Mouse (Mus musculus) liver, postnatal 0 days (tissue): ENCODE data around the gene Map3k21. TPM values are rescaled to one million over a fixed set of nuclear protein-coding genes. Genes with fewer than 3 reads are reported as not detected.

Experiments
- ATAC-seq: fragments of 200-750 bp; cut with Nextera tagmentation; 2 replicates; pipeline ENCODE4 v1.8.0; 2017; ENCODE audit warnings: mild to moderate bottlenecking, moderate library complexity
- DNase-seq: peaks from one replicate; pipeline ENCODE4 v3.0.0-alpha.2; 2016
- H3K27ac ChIP-seq: fragments of 300-500 bp; sonication (generic); 2 replicates; pipeline ENCODE4 v1.5.1; 2014; ENCODE audit warnings: antibody characterized with exemption, moderate library complexity, mild to moderate bottlenecking, low read depth
- H3K27me3 ChIP-seq: fragments of 300-500 bp; sonication (generic); 2 replicates; pipeline ENCODE4 v1.6.1; 2014; ENCODE audit warnings: low read length, control low read depth, mixed read lengths; ENCODE audit not compliant: insufficient read depth
- H3K36me3 ChIP-seq: fragments of 300-500 bp; sonication (generic); replicated peaks from 2 replicates; pipeline ENCODE4 v1.6.1; 2014; ENCODE audit warnings: mild to moderate bottlenecking, control low read depth, low read length, moderate library complexity, mixed read lengths; ENCODE audit not compliant: insufficient read depth
- H3K4me1 ChIP-seq: fragments of 300-500 bp; sonication (generic); 2 replicates; pipeline ENCODE4 v1.6.1; 2014; ENCODE audit warnings: antibody characterized with exemption, mild to moderate bottlenecking, control low read depth; ENCODE audit not compliant: insufficient read depth
- H3K4me2 ChIP-seq: fragments of 300-500 bp; sonication (generic); 2 replicates; pipeline ENCODE4 v1.6.1; 2014; ENCODE audit warnings: low read depth, mild to moderate bottlenecking, low read length, moderate library complexity, mixed read lengths
- H3K4me3 ChIP-seq: fragments of 300-500 bp; sonication (generic); 2 replicates; pipeline ENCODE4 v1.5.1; 2014; ENCODE audit warnings: low read depth, low read length
- H3K9ac ChIP-seq: fragments of 300-500 bp; sonication (generic); replicated peaks from 2 replicates; pipeline ENCODE4 v1.6.1; 2014; ENCODE audit warnings: mild to moderate bottlenecking, moderate library complexity
- H3K9me3 ChIP-seq: fragments of 300-500 bp; sonication (generic); 2 replicates; pipeline ENCODE4 v1.6.1; 2016; ENCODE audit warnings: mild to moderate bottlenecking, control low read depth, low read length, mixed read lengths
- CTCF ChIP-seq: sonication (generic); IDR thresholded peaks from 2 replicates; pipeline ENCODE4 v1.5.1; 2016; ENCODE audit warnings: antibody characterized with exemption, low read depth
- EP300 ChIP-seq: IDR thresholded peaks from 2 replicates; pipeline ENCODE4 v1.6.1; 2016; ENCODE audit warnings: antibody characterized with exemption, low read depth, mild to moderate bottlenecking
- WGBS: fragments of 180-500 bp; shearing (Covaris S2); extraction: QIAGEN DNeasy Blood & Tissue Kit; methylation state at CpG from one replicate; pipeline ENCODE4 v1.1.7; 2014; ENCODE audit not compliant: insufficient replicate concordance; 5-methylcytosine and 5-hydroxymethylcytosine counted together
- polyA plus RNA-seq: library from polyadenylated mRNA; unstranded; fragments of >200 nt; fragmentation: Nextera tagmentation; extraction: Ambion mirVana; gene quantifications from 2 replicates; pipeline ENCODE4 v1.2.1, GENCODE M21; 2015

The Map3k21 gene
- polyA plus RNA-seq, 1 experiment from 2014 or later: 0.39 TPM

DNA sequence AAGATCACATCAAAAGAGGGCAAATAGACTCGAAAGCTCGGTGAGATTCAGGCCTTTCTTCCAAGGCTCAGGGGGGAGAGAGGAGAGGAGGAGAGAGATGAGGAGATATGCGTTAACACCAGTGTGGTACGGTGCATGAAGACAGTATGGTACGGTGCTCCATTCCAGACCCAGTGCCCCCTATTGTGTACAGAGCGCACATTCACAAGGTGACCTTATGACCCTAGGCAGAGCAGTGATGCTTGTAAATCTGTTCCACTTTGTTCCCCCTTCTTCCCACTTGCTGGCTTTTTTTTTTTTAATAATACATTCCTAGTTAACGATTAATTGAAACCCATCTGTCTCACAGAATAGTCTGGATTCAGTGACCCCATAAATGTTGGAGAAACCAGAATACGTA is 9.3 kb downstream of the Map3k21 start:
- 63% methylated on average over 8 of the region's 8 CpGs for WGBS
- Histone ChIP-seq H3K4me1 (peaks cover 3% of the 10 kb centered on the region; the same call in 1 of the 2 replicates), H3K9ac (no peak overlapping the region), H3K36me3 (no peaks in the 10 kb centered on the region), H3K27me3 (no peaks in the 10 kb centered on the region), H3K4me3 (no peak overlapping the region), H3K9me3 (no peaks in the 10 kb centered on the region), H3K4me2 (no peak overlapping the region), H3K27ac (no peak overlapping the region)
- ATAC-seq (no peak), DNase-seq (no peak)
- no peak for TF ChIP-seq EP300
- TF ChIP-seq CTCF: no peak

DNA sequence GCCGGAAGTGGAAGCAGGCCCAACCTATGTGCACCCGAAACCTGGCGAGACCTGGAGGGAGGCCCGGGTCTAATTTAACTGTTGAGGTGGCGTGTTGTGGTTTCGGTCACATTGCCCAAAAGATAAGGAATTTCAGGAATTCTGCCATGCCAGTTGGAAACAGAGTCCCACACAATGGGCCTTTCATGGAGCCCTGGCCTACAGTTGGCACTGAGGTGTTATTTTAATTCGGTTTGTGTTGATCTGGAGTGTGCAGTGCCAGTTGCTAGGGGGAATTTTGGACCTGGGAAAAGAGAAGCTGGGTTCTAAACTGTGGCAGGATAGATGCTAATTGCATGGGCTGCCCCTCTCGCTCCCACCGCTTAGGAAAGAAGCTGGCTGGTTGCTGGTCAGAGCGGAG is 10.0 kb downstream of the Map3k21 start:
- no peak for TF ChIP-seq CTCF
- no peak for TF ChIP-seq EP300
- H3K9ac ChIP-seq: no peak overlapping the region
- no peak overlapping the region for H3K27ac ChIP-seq
- ATAC-seq (no peak), DNase-seq (no peak)
- H3K36me3 ChIP-seq: no peaks in the 10 kb centered on the region
- H3K4me2 ChIP-seq: no peak overlapping the region
- peaks cover 2% of the 10 kb centered on the region; the same call in 1 of the 2 replicates for H3K4me1 ChIP-seq
- no peak overlapping the region for H3K4me3 ChIP-seq
- 81% methylated on average over 10 of the region's 10 CpGs for WGBS
- no peaks in the 10 kb centered on the region for H3K9me3 ChIP-seq
- no peaks in the 10 kb centered on the region for H3K27me3 ChIP-seq

DNA sequence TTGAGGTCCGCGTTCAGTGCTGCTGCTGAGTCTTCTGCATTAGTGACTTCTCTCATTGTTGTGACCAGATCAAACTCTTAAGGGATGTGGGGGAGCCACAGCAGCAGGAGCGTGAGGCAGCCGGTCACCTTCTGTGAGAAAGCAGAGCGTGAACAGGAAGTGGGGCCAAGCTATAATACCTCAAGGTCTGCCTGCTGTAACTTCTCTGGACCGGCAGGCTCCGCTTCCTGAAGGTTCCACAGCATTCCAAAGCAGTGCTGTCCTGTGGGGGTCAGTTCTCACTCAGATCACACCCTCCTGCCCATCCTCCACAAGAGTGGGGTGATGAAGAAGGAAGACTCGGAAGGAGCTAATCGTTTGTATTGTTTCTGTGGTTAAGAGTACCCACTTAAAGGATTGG is 10.5 kb downstream of the Map3k21 start:
- H3K27me3 ChIP-seq: no peaks in the 10 kb centered on the region
- no peak overlapping the region for H3K4me3 ChIP-seq
- 53% methylated on average over 9 of the region's 9 CpGs for whole genome bisulfite sequencing
- no peak overlapping the region for H3K27ac ChIP-seq
- no peaks in the 10 kb centered on the region; the same call in 1 of the 2 replicates for H3K4me1 ChIP-seq
- no peaks in the 10 kb centered on the region for H3K36me3 ChIP-seq
- no peaks in the 10 kb centered on the region for H3K9me3 ChIP-seq
- H3K4me2 ChIP-seq: no peak overlapping the region
- DNase-seq (no peak), ATAC-seq (no peak)
- H3K9ac ChIP-seq: no peak overlapping the region
- TF ChIP-seq CTCF: no peak
- TF ChIP-seq EP300: no peak

DNA sequence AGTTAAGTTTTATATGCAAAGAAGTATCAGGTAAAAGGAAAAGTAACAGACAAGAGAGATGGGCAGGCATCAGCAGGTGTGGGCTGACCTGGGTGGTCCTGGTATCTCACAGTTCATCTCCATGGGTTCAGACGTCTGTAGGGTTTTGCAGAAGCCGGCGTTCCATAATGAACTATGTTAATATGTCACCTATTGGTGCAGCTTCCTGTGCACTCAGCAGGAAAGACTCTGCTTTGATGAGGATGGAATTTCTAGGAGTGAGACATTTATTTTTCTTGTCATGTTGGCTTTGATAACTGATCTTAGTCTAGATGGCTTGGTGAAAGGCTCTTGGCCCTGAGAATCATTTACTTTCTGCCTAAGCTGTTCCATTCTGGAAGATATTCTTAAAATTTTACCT is 12.1 kb downstream of the Map3k21 start:
- Histone ChIP-seq H3K9ac (no peak overlapping the region), H3K27me3 (no peaks in the 10 kb centered on the region), H3K4me1 (no peaks in the 10 kb centered on the region; the same call in 1 of the 2 replicates), H3K27ac (no peak overlapping the region), H3K9me3 (no peaks in the 10 kb centered on the region), H3K36me3 (no peaks in the 10 kb centered on the region), H3K4me3 (no peak overlapping the region), H3K4me2 (no peak overlapping the region)
- WGBS: 45% methylated on average over 3 of the region's 3 CpGs
- no peak for DNase-seq
- no peak for TF ChIP-seq CTCF
- no peak for TF ChIP-seq EP300
- ATAC-seq: no peak

DNA sequence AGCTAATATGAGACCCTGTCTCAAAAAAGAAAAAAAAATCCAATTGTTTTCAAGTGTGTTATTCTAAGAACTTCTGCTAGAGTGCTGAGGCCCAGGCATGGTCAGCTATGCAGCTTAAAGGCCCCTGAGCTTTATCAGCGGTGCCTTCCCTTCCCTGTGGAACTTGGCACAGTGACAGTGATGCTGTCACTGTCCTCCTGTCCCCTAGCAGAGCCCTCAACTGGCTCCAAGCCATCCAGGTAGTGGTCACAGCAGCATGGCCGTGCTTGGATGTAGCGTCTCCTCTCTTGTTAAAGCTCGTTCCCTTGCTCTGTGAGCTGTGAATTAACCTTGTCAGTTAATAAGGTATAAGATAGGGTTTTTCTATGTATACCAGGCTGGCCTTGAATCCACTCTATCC is 16.4 kb downstream of the Map3k21 start:
- Histone ChIP-seq H3K4me2 (no peak overlapping the region), H3K4me1 (peaks cover 3% of the 10 kb centered on the region; the same call in 1 of the 2 replicates), H3K27me3 (no peaks in the 10 kb centered on the region), H3K27ac (no peak overlapping the region), H3K36me3 (no peaks in the 10 kb centered on the region; the same call in 1 of the 2 replicates), H3K9ac (no peak overlapping the region), H3K9me3 (no peaks in the 10 kb centered on the region), H3K4me3 (no peak overlapping the region)
- DNase-seq (peak; percentile 47), ATAC-seq (peak; percentile 30; the same call in 1 of the 2 replicates)
- WGBS: 69% methylated on average over 4 of the region's 4 CpGs
- no peak for TF ChIP-seq EP300
- no peak for TF ChIP-seq CTCF

DNA sequence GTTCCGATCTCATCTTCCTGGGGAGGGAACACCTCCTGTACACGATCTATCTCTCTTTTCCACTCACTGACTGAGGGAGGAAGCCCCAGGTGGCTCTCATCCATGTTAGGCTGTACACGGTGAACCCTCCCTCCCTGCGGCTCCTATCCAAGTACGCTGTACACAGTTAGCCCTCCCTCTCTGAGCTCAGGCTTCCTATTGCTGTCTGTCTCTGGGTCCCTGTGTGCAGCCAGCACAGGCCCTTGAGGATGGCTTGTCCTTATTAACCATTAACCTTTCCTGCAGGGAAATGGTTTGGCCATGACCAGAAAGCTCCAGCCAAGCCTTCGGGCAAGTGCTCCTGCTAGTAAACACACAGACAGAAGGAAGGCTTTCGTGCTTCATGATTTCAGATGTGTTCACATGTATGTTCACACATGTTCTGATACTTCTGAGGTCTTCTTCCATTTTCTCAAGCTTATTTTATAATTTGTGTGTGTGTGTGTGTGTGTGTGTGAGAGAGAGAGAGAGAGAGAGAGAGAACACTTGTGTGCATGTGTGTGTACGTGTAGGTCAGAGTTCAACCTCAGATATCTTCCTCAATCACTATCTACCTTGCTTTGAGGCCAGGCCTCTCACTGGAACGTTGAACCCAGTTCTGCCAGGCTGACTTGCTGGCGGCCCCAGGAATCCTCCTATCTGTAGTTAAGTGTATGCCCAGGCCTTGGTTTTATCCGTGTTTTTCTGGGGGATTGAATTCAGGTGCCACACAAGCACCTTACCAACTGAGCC is 20.2 kb downstream of the Map3k21 start:
- Histone ChIP-seq H3K27ac (peak overlapping the region; percentile 76), H3K4me1 (peaks cover 3% of the 10 kb centered on the region; the same call in 1 of the 2 replicates)
- DNase-seq: peak; percentile 30

More for the DNA sequence above, 20.2 kb downstream of the Map3k21 start:
- TF ChIP-seq CTCF (no peak), EP300 (no peak)
- WGBS: 55% methylated on average over 11 of the region's 11 CpGs
- H3K36me3 ChIP-seq: no peaks in the 10 kb centered on the region; the same call in 1 of the 2 replicates
- H3K9ac ChIP-seq: no peak overlapping the region
- no peaks in the 10 kb centered on the region for H3K27me3 ChIP-seq
- peak; percentile 89 for ATAC-seq
- no peak overlapping the region for H3K4me3 ChIP-seq
- H3K4me2 ChIP-seq: no peak overlapping the region
- H3K9me3 ChIP-seq: no peaks in the 10 kb centered on the region
